Mouse (Mus musculus): ENCODE measurements around the gene Arnt2.

DNA sequence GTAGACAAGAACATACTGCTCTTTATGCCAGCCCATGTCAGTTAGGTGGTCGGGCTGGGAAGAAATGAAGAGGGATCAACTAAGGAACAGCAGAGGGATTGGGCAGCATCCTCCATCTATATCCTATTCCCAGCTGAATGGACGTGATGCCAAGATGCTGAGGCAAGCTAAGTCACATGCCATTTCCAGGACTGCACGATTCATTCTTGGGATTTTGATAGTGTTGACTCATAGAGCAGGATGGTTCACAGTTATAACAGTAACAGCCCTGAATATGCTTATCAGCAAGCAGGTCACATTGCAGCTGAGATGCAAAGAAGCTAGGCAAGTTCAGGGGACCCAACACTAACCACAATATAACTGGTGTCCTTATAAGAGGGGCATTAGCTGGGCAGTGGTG is 76.0 kb downstream of the Arnt2 start:
- TF ChIP-seq GABPA (IDR thresholded peaks at IDR 0.05; ENCODE audit: insufficient replicate concordance, low read depth, low read length) (no peak), CTCF (conservative IDR thresholded peaks at IDR 0.05 in 1 of 2, IDR thresholded peaks at IDR 0.05 in 1 of 2; ENCODE audit: low read depth in 2 of 2, low read length in 2 of 2) (no peak), ZNF384 (IDR thresholded peaks at IDR 0.05; ENCODE audit: low read depth, low read length) (no peak), POLR2A (IDR thresholded peaks at IDR 0.05; ENCODE audit: low read depth, low read length) (no peak), TCF12 (IDR thresholded peaks at IDR 0.05; ENCODE audit: low read depth, low read length) (no peak), MAZ (IDR thresholded peaks at IDR 0.05; ENCODE audit: low read depth, low read length) (no peak), E2F4 (IDR thresholded peaks at IDR 0.05; ENCODE audit: insufficient replicate concordance, low read depth, low read length) (no peak), TBP (conservative IDR thresholded peaks at IDR 0.05; ENCODE audit: low read depth, low read length) (no peak), ETS1 (conservative IDR thresholded peaks at IDR 0.05; ENCODE audit: low read depth, low read length) (no peak), CHD2 (IDR thresholded peaks at IDR 0.05; ENCODE audit: low read length) (no peak), USF1 (IDR thresholded peaks at IDR 0.05; ENCODE audit: low read depth, low read length) (no peak), EP300 (IDR thresholded peaks at IDR 0.05; ENCODE audit: low read length) (no peak), SMC3 (IDR thresholded peaks at IDR 0.05; ENCODE audit: low read depth, low read length) (no peak), ELF1 (IDR thresholded peaks at IDR 0.05; ENCODE audit: low read depth, low read length) (no peak)
